Mouse (Mus musculus) neural tube, embryonic 14.5 days (tissue): ENCODE results near the gene Snapc3. TPM values are rescaled to one million over a fixed set of nuclear protein-coding genes. Genes with fewer than 3 reads are reported as not detected.

Source experiments
- polyA plus RNA-seq: library from polyadenylated mRNA; unstranded; fragments of >200 nt; fragmentation: Nextera tagmentation; extraction: Ambion mirVana; gene quantifications from 2 replicates; pipeline ENCODE4 v1.2.1, GENCODE M21; 2014

Gene Snapc3
- polyA plus RNA-seq, 1 experiment from 2014 or later: 68.6 TPM

Other genes starting within 250 kb of the Snapc3 start
- gene Ttc39b, start 93.5 kb upstream of the Snapc3 start, polyA plus RNA-seq: 7.9 and 10.9 TPM in 2 replicates
- gene Psip1, start 68.7 kb downstream of the Snapc3 start, polyA plus RNA-seq: 320 and 337 TPM in 2 replicates
- 3.6 and 4.5 TPM in 2 replicates for gene Ccdc171, start 107.8 kb downstream of the Snapc3 start, polyA plus RNA-seq